Mouse (Mus musculus): ENCODE results near the gene Chaf1a. TPM values are rescaled to one million over a fixed set of nuclear protein-coding genes. Genes with fewer than 3 reads are reported as not detected.

Chaf1a gene
- polyA plus RNA-seq, 1 experiment from 2014 or later = 6.5 TPM

DNA sequence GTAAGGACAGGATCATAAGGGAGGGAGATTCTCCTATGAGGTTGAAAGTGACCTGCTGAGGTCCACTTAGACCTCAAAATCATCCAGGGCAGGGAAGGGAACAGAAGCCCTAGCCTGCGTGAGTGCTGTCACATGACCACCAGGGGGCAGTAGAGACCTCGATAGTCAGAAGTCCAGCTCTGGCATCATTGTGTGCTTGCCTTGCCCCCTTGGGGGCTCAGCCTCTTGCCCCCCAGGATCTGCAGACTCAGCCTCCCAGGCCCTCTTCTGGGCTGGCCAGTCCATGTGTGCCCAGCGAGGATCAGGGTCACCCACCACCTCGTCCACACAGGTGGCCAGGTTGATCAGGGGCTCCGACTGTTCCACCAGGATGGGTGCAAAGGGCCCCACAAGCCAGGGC lies 71.6 kb downstream of the Chaf1a start:
- no peak overlapping the region for H3K4me2 ChIP-seq (ENCODE audit: low read depth, low read length)
- DNase-seq (peak; percentile 80), ATAC-seq (0 out of 2 replicates have a peak, but pooled peaks have one; percentile 12)
- peaks cover 23% of the 10 kb centered on the region for H3K4me1 ChIP-seq (ENCODE audit: insufficient read depth)
- H3K4me3 ChIP-seq (ENCODE audit: low read depth, low read length) = no peak overlapping the region
- no peaks in the 10 kb centered on the region for H3K9me3 ChIP-seq (ENCODE audit: low read length)
- no peak overlapping the region for H3K9ac ChIP-seq (replicated peaks)
- H3K36me3 ChIP-seq (replicated peaks; ENCODE audit: insufficient read depth, low read length) = peaks cover 2% of the 10 kb centered on the region; the same call in 1 of the 2 replicates
- H3K27ac ChIP-seq (ENCODE audit: low read depth) = no peak overlapping the region
- TF ChIP-seq CTCF (IDR thresholded peaks at IDR 0.05; ENCODE audit: low read depth) = peak; percentile 92
- no peak for TF ChIP-seq EP300 (IDR thresholded peaks at IDR 0.05; ENCODE audit: low read depth)
- 40% methylated on average over 5 of the region's 5 CpGs for WGBS (ENCODE audit: insufficient replicate concordance)
- no peaks in the 10 kb centered on the region for H3K27me3 ChIP-seq (ENCODE audit: insufficient read depth, low read length)

DNA sequence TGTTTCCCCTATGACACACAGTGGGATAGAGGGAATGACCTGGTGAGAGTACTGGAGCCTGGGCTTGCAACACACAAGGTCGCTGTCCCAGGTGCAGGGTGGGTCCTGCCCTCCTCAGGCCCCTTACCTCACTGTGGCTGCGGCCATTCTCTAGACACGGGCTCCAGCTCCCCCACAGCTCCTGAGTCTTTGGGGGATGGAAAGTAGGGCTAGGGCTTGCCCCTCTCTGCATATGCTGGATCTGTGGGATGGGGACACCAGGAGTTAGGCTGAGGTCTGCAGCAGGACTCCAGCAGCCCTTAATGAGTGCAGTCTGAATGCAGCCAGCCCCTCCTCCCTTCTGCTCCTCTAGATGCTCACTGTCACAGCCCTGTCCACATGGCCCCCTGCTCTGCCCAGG lies 72.5 kb downstream of the Chaf1a start:
- DNase-seq = no peak
- TF ChIP-seq EP300 (IDR thresholded peaks at IDR 0.05; ENCODE audit: low read depth) (no peak), CTCF (IDR thresholded peaks at IDR 0.05; ENCODE audit: low read depth) (no peak)
- Histone ChIP-seq H3K27me3 (ENCODE audit: insufficient read depth, low read length) (no peaks in the 10 kb centered on the region), H3K9ac (replicated peaks) (no peak overlapping the region), H3K9me3 (ENCODE audit: low read length) (no peaks in the 10 kb centered on the region), H3K4me1 (ENCODE audit: insufficient read depth) (peaks cover 26% of the 10 kb centered on the region), H3K4me2 (ENCODE audit: low read depth, low read length) (no peak overlapping the region), H3K4me3 (ENCODE audit: low read depth, low read length) (no peak overlapping the region), H3K36me3 (replicated peaks; ENCODE audit: insufficient read depth, low read length) (peaks cover 2% of the 10 kb centered on the region; the same call in 1 of the 2 replicates), H3K27ac (ENCODE audit: low read depth) (no peak overlapping the region)
- ATAC-seq = no peak
- 81% methylated on average over 3 of the region's 3 CpGs for WGBS (ENCODE audit: insufficient replicate concordance)

DNA sequence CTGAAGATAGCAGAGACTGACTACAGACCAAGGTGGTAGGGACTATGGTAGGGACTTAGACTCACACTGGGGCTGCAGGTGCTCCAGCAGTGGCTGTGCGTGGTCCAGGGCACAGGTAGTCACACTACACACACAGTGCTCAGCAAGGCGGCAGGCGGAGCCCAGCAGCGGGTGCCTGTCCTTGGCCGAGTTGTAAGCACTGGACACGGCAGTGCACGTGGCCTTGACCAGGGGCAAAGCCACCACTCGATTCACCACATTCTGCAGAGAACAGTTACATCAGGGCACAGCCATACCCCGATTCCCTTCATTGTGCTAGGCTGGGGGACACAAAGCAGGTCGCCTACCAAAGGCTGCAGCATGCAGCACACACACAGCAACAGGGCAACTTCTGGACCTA lies 76.0 kb downstream of the Chaf1a start:
- peaks cover 9% of the 10 kb centered on the region; the same call in 1 of the 2 replicates for H3K27me3 ChIP-seq (ENCODE audit: insufficient read depth, low read length)
- WGBS (ENCODE audit: insufficient replicate concordance) = 56% methylated on average over 10 of the region's 10 CpGs
- H3K4me1 ChIP-seq (ENCODE audit: insufficient read depth) = peaks cover 26% of the 10 kb centered on the region
- no peaks in the 10 kb centered on the region for H3K9me3 ChIP-seq (ENCODE audit: low read length)
- DNase-seq = peak; percentile 50
- H3K27ac ChIP-seq (ENCODE audit: low read depth) = peak overlapping the region; percentile 89
- no peak for TF ChIP-seq EP300 (IDR thresholded peaks at IDR 0.05; ENCODE audit: low read depth)
- TF ChIP-seq CTCF (IDR thresholded peaks at IDR 0.05; ENCODE audit: low read depth) = no peak
- H3K9ac ChIP-seq (replicated peaks) = peak overlapping the region; percentile 55
- H3K4me3 ChIP-seq (ENCODE audit: low read depth, low read length) = peak overlapping the region; percentile 34
- ATAC-seq = peak; percentile 8; the same call in 1 of the 2 replicates
- H3K4me2 ChIP-seq (ENCODE audit: low read depth, low read length) = peak overlapping the region; percentile 68
- no peaks in the 10 kb centered on the region; the same call in 1 of the 2 replicates for H3K36me3 ChIP-seq (replicated peaks; ENCODE audit: insufficient read depth, low read length)

DNA sequence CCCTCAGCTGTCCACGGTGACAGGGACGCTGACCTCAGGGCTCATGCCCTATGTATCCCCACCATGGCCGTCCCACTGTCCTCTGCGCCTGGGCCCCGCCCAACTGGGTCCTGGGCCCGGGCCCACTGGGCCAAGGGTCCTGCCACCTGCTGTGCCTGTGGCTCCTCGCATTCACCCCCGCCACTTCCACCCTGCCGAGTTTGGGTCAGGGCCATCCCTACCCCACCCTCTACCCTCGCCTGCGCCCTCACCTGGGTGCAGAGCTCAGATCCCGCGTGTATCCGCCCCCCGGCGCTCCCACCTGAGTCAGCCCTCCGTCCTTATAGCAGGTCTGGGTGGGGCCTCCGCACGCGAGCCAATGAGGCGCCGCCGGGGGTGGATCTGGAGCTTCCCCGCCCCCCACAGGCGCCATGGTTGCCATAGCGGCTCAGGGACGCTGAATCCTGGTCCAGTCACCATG lies 77.0 kb downstream of the Chaf1a start, which contains the start of gene Plin5:
Gene Plin5, minus strand, starts transcription at position 346 of the 460 bp plus-strand sequence.
- ATAC-seq (peak; percentile 87), DNase-seq (peak; percentile 87)
- H3K27ac ChIP-seq (ENCODE audit: low read depth) = peak within 1 kb of the TSS; percentile 89
- peak within 1 kb of the TSS; percentile 68 for H3K4me2 ChIP-seq (ENCODE audit: low read depth, low read length)
- H3K9ac ChIP-seq (replicated peaks) = peak within 1 kb of the TSS; percentile 55
- H3K36me3 ChIP-seq (replicated peaks; ENCODE audit: insufficient read depth, low read length) = no peaks in the 10 kb centered on the region; the same call in 1 of the 2 replicates
- WGBS (ENCODE audit: insufficient replicate concordance) = 2% methylated on average over 27 of the region's 27 CpGs
- H3K27me3 ChIP-seq (ENCODE audit: insufficient read depth, low read length) = peaks cover 9% of the 10 kb centered on the region; the same call in 1 of the 2 replicates
- H3K4me3 ChIP-seq (ENCODE audit: low read depth, low read length) = peak within 1 kb of the TSS; percentile 34
- peak; percentile 79 for TF ChIP-seq EP300 (IDR thresholded peaks at IDR 0.05; ENCODE audit: low read depth)
- TF ChIP-seq CTCF (IDR thresholded peaks at IDR 0.05; ENCODE audit: low read depth) = no peak
- H3K4me1 ChIP-seq (ENCODE audit: insufficient read depth) = peaks cover 23% of the 10 kb centered on the region
- no peaks in the 10 kb centered on the region for H3K9me3 ChIP-seq (ENCODE audit: low read length)

DNA sequence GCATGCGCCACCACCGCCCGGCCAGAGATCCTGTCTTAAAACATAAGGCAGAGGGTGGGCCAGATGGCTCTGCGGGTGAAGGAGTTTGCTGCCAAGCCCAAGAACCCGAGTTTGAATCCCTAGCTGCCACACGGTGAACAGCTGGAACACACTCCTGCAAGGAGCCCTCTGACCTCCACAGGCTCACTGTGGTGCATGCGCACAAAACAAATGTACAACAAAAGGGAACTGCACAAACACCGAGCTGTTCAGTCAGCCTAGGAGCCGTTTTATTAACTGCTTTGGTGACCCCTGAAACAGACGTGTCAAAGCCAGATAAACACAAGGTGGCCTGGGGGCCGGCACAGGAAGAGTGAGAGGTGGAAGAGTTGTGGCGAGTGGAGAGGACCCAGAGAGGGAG lies 79.2 kb downstream of the Chaf1a start:
- peaks cover 9% of the 10 kb centered on the region; the same call in 1 of the 2 replicates for H3K27me3 ChIP-seq (ENCODE audit: insufficient read depth, low read length)
- TF ChIP-seq EP300 (IDR thresholded peaks at IDR 0.05; ENCODE audit: low read depth) (no peak), CTCF (IDR thresholded peaks at IDR 0.05; ENCODE audit: low read depth) (no peak)
- H3K4me2 ChIP-seq (ENCODE audit: low read depth, low read length) = peak overlapping the region; percentile 69
- no peak for DNase-seq
- H3K9ac ChIP-seq (replicated peaks) = peak overlapping the region; percentile 67; the same call in 1 of the 2 replicates
- ATAC-seq = no peak
- WGBS (ENCODE audit: insufficient replicate concordance) = 34% methylated on average over 12 of the region's 12 CpGs
- H3K36me3 ChIP-seq (replicated peaks; ENCODE audit: insufficient read depth, low read length) = no peaks in the 10 kb centered on the region
- peak overlapping the region; percentile 81 for H3K27ac ChIP-seq (ENCODE audit: low read depth)
- H3K4me1 ChIP-seq (ENCODE audit: insufficient read depth) = peaks cover 18% of the 10 kb centered on the region
- no peaks in the 10 kb centered on the region for H3K9me3 ChIP-seq (ENCODE audit: low read length)
- peak overlapping the region; percentile 54 for H3K4me3 ChIP-seq (ENCODE audit: low read depth, low read length)

DNA sequence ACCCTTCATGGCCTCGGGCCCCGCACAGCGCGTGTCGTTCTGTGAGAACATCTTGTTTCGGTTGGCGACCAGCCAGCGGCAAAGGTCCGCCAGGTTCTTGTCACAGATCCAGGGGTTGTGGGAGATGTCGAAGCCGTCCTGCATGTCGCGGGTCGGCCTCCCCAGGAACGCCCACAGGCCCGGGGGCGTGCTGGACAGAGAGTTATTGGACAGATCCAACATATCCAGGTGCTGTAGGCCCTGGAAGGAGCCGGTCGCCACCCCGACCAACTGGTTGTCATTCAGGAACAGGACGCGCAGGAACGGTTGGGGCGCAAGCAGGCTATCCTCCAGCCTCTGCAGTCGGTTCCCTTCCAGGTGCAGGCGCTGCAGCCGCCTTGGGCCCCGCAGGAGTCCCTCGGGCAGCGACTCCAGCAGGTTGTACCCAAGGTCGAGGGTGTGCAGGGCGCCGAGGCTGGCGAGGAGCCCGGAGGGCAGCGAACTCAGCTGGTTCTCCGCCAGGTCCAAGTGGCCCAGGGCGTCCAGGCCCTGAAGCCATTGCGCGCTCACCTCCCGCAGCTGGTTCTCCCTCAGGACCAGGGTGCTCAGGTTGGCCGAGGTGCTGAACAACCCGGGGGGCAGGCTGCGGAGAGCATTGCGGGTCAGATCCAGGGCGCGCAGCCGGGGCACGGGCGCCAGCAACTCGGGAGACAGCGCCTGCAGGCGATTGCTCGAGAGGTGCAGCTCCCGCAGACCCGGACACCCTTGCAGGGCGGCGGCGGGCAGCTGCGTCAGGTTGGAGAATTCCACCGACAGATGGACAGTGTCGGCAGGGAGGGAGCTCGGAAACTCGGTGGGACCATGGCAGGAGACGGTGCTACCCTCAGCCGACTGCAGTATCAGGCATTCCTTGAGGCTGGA lies 80.0 kb downstream of the Chaf1a start:
- H3K9ac ChIP-seq (replicated peaks) = peak overlapping the region; percentile 67
- 8% methylated on average over 63 of the region's 66 CpGs for WGBS (ENCODE audit: insufficient replicate concordance)
- ATAC-seq = peak; percentile 19
- peak; percentile 83 for DNase-seq
- TF ChIP-seq CTCF (IDR thresholded peaks at IDR 0.05; ENCODE audit: low read depth) (no peak), EP300 (IDR thresholded peaks at IDR 0.05; ENCODE audit: low read depth) (peak; percentile 37; the same call in 1 of the 2 replicates)
- no peaks in the 10 kb centered on the region for H3K9me3 ChIP-seq (ENCODE audit: low read length)
- peak overlapping the region; percentile 54 for H3K4me3 ChIP-seq (ENCODE audit: low read depth, low read length)
- no peaks in the 10 kb centered on the region; the same call in 1 of the 2 replicates for H3K36me3 ChIP-seq (replicated peaks; ENCODE audit: insufficient read depth, low read length)
- H3K27me3 ChIP-seq (ENCODE audit: insufficient read depth, low read length) = peaks cover 9% of the 10 kb centered on the region; the same call in 1 of the 2 replicates
- peak overlapping the region; percentile 81 for H3K27ac ChIP-seq (ENCODE audit: low read depth)
- H3K4me1 ChIP-seq (ENCODE audit: insufficient read depth) = peaks cover 13% of the 10 kb centered on the region
- H3K4me2 ChIP-seq (ENCODE audit: low read depth, low read length) = peak overlapping the region; percentile 69
